Mouse (Mus musculus): ENCODE measurements at regions not wholly inside any gene's neighbourhood (a gene's known extent, or its start where the extent isn't known, plus 50 kb on each side); places are given as distances from the start of the nearest gene placed in this dataset.
A peak's percentile ranks its signal among the peaks of the same experiment; 100 is the strongest.

DNA sequence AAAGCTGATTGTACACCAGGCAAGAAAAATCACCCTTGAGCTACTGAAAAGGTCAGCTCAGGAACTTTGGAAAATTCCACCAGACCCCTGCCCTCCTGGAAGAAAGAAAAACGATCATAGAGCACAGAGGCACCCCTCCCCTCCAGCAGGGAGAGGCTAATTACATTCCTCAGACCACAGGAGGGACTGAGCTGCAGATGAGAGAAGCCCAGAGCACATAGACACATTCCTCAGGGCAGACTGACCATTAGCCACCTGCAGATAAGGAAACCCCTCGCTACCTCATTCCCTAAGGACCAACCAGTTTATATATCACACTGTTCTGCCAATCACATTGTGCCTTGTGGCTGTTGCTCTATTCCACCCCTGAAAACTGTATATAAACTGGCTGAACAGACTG is 230.3 kb downstream of the Parp8 start:
- WGBS: 22% methylated on average over 2 of the region's 2 CpGs
- no peak for ATAC-seq (ENCODE audit: low FRiP score, low TSS enrichment)

DNA sequence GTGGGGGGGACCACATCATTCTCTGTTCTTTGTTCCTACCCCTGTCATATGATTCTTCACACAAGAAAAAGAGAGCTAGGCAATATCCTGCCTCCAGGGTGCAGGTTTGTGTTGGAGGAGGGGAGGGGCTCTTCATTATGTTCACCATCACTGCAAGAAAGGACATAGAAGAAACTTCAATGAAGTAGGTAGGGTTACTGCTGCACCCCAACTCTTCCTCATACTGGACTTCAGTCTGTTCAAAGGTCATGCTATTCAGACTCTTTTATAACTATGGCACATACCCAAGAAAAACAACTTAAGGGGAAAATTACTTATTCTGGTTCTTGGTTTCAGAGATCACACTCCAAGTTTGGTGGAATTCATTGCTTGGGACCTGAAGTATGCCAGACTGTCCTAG is 243.7 kb downstream of the Parp8 start:
- ATAC-seq (ENCODE audit: low FRiP score, low TSS enrichment): no peak
- no peaks in the 10 kb centered on the region for H3K27me3 ChIP-seq (ENCODE audit: control insufficient read depth, insufficient read depth, low read length)
- no peak overlapping the region for H3K27ac ChIP-seq (ENCODE audit: low read depth, low read length)
- H3K4me3 ChIP-seq (ENCODE audit: low read length): no peak overlapping the region
- no peak overlapping the region for H3K4me2 ChIP-seq (replicated peaks; ENCODE audit: low read depth, low read length)
- no peaks in the 10 kb centered on the region for H3K4me1 ChIP-seq (ENCODE audit: control insufficient read depth, insufficient read depth, low read length)
- no peak overlapping the region for H3K9ac ChIP-seq (ENCODE audit: low read depth, low read length)
- H3K9me3 ChIP-seq (ENCODE audit: control insufficient read depth, low read length): no peaks in the 10 kb centered on the region
- no peaks in the 10 kb centered on the region for H3K36me3 ChIP-seq (ENCODE audit: control insufficient read depth, insufficient read depth, low read length)

More for the DNA sequence above, 230.3 kb downstream of the Parp8 start:
- H3K4me2 ChIP-seq (replicated peaks; ENCODE audit: low read depth, low read length): no peak overlapping the region
- no peak overlapping the region for H3K9ac ChIP-seq (ENCODE audit: low read depth, low read length)
- H3K27me3 ChIP-seq (ENCODE audit: control insufficient read depth, insufficient read depth, low read length): no peaks in the 10 kb centered on the region
- H3K4me1 ChIP-seq (ENCODE audit: control insufficient read depth, insufficient read depth, low read length): no peaks in the 10 kb centered on the region
- H3K36me3 ChIP-seq (ENCODE audit: control insufficient read depth, insufficient read depth, low read length): no peaks in the 10 kb centered on the region
- no peak overlapping the region for H3K4me3 ChIP-seq (ENCODE audit: low read length)
- no peaks in the 10 kb centered on the region for H3K9me3 ChIP-seq (ENCODE audit: control insufficient read depth, low read length)
- no peak overlapping the region for H3K27ac ChIP-seq (ENCODE audit: low read depth, low read length)

DNA sequence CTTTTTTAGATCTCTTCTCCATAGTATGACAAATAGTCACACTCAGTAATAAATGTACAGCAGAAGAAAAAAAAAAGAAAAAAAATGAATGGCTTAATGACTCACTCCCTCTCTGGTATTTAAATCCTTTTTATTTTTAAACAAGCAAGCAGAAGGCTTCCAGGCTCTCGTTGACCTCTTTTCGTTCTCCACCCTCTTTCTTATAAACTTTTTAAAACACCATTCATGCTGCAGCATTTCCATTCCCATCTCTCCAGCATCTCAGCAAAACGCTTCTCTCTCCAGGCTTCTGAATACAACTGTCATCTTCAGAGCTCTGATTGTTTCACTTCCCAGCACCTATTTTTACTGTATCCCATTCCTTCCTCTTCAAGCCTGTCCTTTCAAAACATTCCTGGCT is 259.8 kb downstream of the Parp8 start:
- no peaks in the 10 kb centered on the region for H3K4me1 ChIP-seq (ENCODE audit: control insufficient read depth, insufficient read depth, low read length)
- 76% methylated on average over 3 of the region's 3 CpGs for WGBS
- no peaks in the 10 kb centered on the region for H3K9me3 ChIP-seq (ENCODE audit: control insufficient read depth, low read length)
- H3K27me3 ChIP-seq (ENCODE audit: control insufficient read depth, insufficient read depth, low read length): no peaks in the 10 kb centered on the region
- no peak overlapping the region for H3K4me2 ChIP-seq (replicated peaks; ENCODE audit: low read depth, low read length)
- no peak overlapping the region for H3K27ac ChIP-seq (ENCODE audit: low read depth, low read length)
- no peak overlapping the region for H3K4me3 ChIP-seq (ENCODE audit: low read length)
- no peaks in the 10 kb centered on the region for H3K36me3 ChIP-seq (ENCODE audit: control insufficient read depth, insufficient read depth, low read length)
- no peak for ATAC-seq (ENCODE audit: low FRiP score, low TSS enrichment)
- H3K9ac ChIP-seq (ENCODE audit: low read depth, low read length): no peak overlapping the region

DNA sequence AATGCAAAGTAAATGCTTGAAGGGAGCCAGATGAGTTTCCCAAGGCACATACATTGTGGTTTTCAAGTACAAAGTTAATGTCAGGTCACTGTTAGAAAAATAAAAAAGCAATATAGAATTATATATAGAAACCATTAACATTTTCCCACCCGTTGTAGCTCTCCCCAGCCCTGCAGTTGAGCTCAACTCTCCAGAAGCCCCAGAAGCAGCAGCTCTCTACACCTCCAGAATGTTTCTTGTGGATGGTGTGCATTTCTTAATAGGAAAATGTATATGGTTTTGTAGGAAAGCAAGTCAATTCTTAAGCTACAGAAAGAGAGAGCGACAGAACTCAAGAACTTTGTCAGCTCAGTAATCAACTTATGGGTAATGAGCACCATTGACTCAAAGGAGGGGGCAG is 265.4 kb downstream of the Parp8 start:
- WGBS: 87% methylated on average over 2 of the region's 2 CpGs
- no peak overlapping the region for H3K9ac ChIP-seq (ENCODE audit: low read depth, low read length)
- no peaks in the 10 kb centered on the region for H3K9me3 ChIP-seq (ENCODE audit: control insufficient read depth, low read length)
- no peak overlapping the region for H3K27ac ChIP-seq (ENCODE audit: low read depth, low read length)
- ATAC-seq (ENCODE audit: low FRiP score, low TSS enrichment): no peak
- H3K27me3 ChIP-seq (ENCODE audit: control insufficient read depth, insufficient read depth, low read length): no peaks in the 10 kb centered on the region
- no peak overlapping the region for H3K4me2 ChIP-seq (replicated peaks; ENCODE audit: low read depth, low read length)
- no peaks in the 10 kb centered on the region for H3K36me3 ChIP-seq (ENCODE audit: control insufficient read depth, insufficient read depth, low read length)
- no peak overlapping the region for H3K4me3 ChIP-seq (ENCODE audit: low read length)
- no peaks in the 10 kb centered on the region for H3K4me1 ChIP-seq (ENCODE audit: control insufficient read depth, insufficient read depth, low read length)

DNA sequence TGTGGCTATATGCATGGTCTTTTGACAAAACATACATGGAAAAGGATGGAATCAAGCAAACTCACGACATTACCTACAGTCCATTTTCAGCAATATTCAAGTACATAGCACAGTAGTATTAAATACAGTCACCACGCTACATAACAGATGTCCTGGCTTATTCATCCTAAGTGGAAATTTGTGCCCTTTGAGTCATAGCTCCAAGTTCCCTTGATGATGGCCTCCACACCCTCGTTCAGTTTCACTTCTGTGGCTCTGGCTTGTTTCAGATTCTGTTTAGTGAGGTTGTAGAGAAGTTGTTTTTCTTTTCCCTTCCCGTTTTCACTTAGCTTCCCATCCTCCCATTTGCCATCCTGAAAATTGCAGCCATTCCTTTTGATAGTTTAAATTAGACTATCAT is 284.5 kb downstream of the Parp8 start:
- Histone ChIP-seq H3K4me3 (ENCODE audit: low read length) (no peak overlapping the region), H3K4me2 (replicated peaks; ENCODE audit: low read depth, low read length) (no peak overlapping the region), H3K36me3 (ENCODE audit: control insufficient read depth, insufficient read depth, low read length) (no peaks in the 10 kb centered on the region), H3K9me3 (ENCODE audit: control insufficient read depth, low read length) (no peaks in the 10 kb centered on the region), H3K9ac (ENCODE audit: low read depth, low read length) (no peak overlapping the region), H3K27ac (ENCODE audit: low read depth, low read length) (no peak overlapping the region), H3K27me3 (ENCODE audit: control insufficient read depth, insufficient read depth, low read length) (no peaks in the 10 kb centered on the region), H3K4me1 (ENCODE audit: control insufficient read depth, insufficient read depth, low read length) (no peaks in the 10 kb centered on the region)
- ATAC-seq (ENCODE audit: low FRiP score, low TSS enrichment): no peak
- WGBS: 74% methylated on average over 4 of the region's 4 CpGs

DNA sequence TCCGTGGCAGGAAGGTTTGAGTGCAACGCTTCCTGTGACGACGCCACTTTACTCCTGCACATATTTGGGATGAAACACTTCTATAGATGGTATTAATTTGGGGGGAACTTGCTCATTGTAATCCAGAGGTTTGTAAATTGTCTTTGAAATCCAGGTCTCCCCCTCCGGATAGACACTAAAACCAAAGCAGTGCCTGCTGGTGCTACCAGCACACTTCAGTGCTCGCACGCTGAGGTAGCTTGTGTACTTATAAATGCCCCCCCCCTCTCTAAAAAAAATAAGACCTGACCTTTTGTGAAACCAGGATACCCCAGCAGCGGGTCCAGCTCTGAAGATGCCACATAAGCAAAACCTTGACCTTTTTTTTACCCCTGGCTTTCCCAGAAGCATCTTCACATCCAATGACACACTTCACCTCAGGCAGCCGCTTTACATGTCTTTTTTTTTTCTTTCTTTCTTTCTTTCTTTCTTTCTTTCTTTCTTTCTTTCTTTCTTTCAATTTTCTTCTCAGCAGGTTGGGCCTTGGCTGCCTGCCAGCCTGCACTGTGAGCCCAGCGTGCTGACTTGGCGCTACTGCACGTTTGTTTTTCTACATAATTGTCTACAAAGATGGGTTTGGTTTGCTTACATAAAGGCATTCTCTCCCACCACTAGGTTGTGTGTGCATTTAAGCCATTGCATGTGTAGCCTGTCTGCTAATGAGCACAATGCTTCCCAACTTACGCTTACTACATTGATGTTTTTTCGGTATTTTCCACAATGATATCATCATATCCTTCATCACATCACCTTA is 301.8 kb downstream of the Parp8 start:
- H3K9ac ChIP-seq (ENCODE audit: low read depth, low read length): no peak overlapping the region
- H3K4me1 ChIP-seq (ENCODE audit: control insufficient read depth, insufficient read depth, low read length): no peaks in the 10 kb centered on the region
- no peaks in the 10 kb centered on the region for H3K27me3 ChIP-seq (ENCODE audit: control insufficient read depth, insufficient read depth, low read length)
- H3K9me3 ChIP-seq (ENCODE audit: control insufficient read depth, low read length): no peaks in the 10 kb centered on the region
- no peak for ATAC-seq (ENCODE audit: low FRiP score, low TSS enrichment)
- WGBS: 71% methylated on average over 14 of the region's 14 CpGs
- no peak overlapping the region for H3K4me2 ChIP-seq (replicated peaks; ENCODE audit: low read depth, low read length)
- no peaks in the 10 kb centered on the region for H3K36me3 ChIP-seq (ENCODE audit: control insufficient read depth, insufficient read depth, low read length)
- H3K27ac ChIP-seq (ENCODE audit: low read depth, low read length): no peak overlapping the region
- H3K4me3 ChIP-seq (ENCODE audit: low read length): no peak overlapping the region

DNA sequence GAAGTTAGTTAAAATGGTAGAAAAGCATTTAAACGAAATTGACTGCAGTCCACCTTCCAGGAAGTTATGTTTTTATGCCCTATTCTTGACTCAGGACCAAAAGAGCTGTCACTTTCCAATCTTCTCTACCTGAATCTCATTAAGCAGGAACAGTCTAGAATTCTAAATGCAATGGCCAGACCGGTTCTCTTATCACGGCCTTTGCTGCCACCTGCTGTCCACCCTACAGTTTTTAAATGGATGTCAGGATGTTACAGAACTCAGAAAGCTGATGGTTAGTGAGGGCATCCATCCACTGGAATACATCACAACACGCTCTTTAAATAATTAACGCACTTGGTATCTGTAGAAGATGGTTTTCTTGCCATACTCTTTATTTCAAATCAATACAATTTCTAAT is 310.5 kb downstream of the Parp8 start:
- no peaks in the 10 kb centered on the region for H3K4me1 ChIP-seq (ENCODE audit: control insufficient read depth, insufficient read depth, low read length)
- no peak overlapping the region for H3K27ac ChIP-seq (ENCODE audit: low read depth, low read length)
- no peak overlapping the region for H3K4me3 ChIP-seq (ENCODE audit: low read length)
- H3K9ac ChIP-seq (ENCODE audit: low read depth, low read length): no peak overlapping the region
- no peaks in the 10 kb centered on the region for H3K9me3 ChIP-seq (ENCODE audit: control insufficient read depth, low read length)
- peaks cover 39% of the 10 kb centered on the region for H3K27me3 ChIP-seq (ENCODE audit: control insufficient read depth, insufficient read depth, low read length)
- 14% methylated on average over 5 of the region's 5 CpGs for WGBS
- H3K4me2 ChIP-seq (replicated peaks; ENCODE audit: low read depth, low read length): no peak overlapping the region
- ATAC-seq (ENCODE audit: low FRiP score, low TSS enrichment): no peak
- no peaks in the 10 kb centered on the region for H3K36me3 ChIP-seq (ENCODE audit: control insufficient read depth, insufficient read depth, low read length)

DNA sequence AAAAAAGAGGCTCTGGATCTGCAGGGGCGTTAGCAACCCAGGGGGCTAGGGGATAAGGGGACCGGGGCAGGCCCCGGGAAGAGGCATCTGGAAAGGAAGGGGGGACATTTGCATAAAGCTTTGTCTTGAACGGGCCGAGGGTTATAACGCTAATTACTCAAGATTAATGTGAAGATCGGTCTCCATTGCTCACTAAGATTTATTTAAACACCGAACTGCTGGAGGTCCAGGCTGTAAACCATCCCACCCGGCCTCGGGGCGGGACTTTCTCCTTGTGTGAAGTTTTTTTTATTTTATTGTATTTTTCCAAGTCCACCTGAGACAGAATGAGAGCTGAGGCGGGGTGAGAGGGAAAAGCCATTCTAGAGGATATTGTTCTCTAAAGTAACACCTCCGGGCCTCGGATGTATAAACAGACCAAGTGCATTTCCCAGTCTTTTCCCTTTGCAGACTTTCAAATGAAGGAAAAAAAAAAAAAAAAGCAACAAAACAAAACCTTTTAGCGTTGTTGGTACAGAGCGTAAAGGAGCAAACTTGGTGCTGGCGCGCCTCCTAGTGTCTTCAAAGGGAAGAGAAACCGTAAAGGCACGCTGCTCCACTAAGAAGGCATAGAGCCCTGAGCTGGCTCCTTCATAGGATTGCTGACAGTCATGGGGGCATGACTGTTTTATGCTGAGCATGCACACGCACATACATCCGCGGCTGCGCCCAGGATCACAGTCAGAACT is 313.3 kb downstream of the Parp8 start:
- under 1% methylated on average over 24 of the region's 24 CpGs for WGBS
- H3K4me2 ChIP-seq (replicated peaks; ENCODE audit: low read depth, low read length): peak overlapping the region; percentile 42
- H3K4me1 ChIP-seq (ENCODE audit: control insufficient read depth, insufficient read depth, low read length): no peaks in the 10 kb centered on the region
- H3K36me3 ChIP-seq (ENCODE audit: control insufficient read depth, insufficient read depth, low read length): no peaks in the 10 kb centered on the region
- H3K27ac ChIP-seq (ENCODE audit: low read depth, low read length): no peak overlapping the region
- ATAC-seq (ENCODE audit: low FRiP score, low TSS enrichment): peak; percentile 86
- H3K27me3 ChIP-seq (ENCODE audit: control insufficient read depth, insufficient read depth, low read length): peaks cover 64% of the 10 kb centered on the region
- H3K9me3 ChIP-seq (ENCODE audit: control insufficient read depth, low read length): no peaks in the 10 kb centered on the region
- H3K9ac ChIP-seq (ENCODE audit: low read depth, low read length): no peak overlapping the region
- peak overlapping the region; percentile 19 for H3K4me3 ChIP-seq (ENCODE audit: low read length)

DNA sequence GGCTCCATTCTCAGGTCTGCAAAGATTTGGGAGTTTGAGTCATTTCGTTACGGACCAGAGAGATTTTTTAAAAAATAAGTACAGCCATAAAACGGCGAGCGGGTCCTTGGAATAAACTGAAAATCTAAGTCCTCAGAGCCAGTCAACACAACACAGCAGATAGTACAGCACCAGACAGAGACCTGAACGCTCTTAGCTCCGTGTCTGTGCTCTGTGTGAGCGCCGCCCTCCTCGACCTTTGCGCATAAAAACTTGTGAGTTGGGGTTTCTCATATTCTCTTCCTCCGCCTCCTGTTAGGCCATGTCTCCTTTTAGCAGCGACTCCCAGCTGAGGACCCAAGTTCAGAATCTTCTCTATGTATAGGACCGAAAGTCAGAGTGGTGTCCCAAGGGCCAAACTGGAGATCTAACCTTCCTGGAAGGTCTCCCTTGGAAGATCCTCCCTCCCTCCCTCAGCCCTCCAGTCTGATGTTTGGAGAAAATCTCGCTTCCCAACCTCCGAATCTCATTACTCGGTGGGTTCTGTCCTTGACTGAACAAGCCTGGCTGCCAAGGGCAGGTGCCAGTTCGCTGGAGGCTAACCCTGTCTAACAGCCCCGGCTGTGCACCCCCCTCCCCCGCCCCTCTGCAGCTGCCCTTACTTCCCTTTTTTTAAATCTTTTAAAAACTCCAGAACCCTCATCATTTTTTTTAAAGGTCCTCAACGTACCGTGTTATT is 314.0 kb downstream of the Parp8 start:
- peak; percentile 30; the same call in 1 of the 2 replicates for ATAC-seq (ENCODE audit: low FRiP score, low TSS enrichment)
- peaks cover 66% of the 10 kb centered on the region for H3K27me3 ChIP-seq (ENCODE audit: control insufficient read depth, insufficient read depth, low read length)
- H3K4me3 ChIP-seq (ENCODE audit: low read length): peak overlapping the region; percentile 19
- no peaks in the 10 kb centered on the region for H3K36me3 ChIP-seq (ENCODE audit: control insufficient read depth, insufficient read depth, low read length)
- H3K27ac ChIP-seq (ENCODE audit: low read depth, low read length): no peak overlapping the region
- WGBS: 1% methylated on average over 22 of the region's 22 CpGs
- no peaks in the 10 kb centered on the region for H3K9me3 ChIP-seq (ENCODE audit: control insufficient read depth, low read length)
- H3K9ac ChIP-seq (ENCODE audit: low read depth, low read length): no peak overlapping the region
- H3K4me1 ChIP-seq (ENCODE audit: control insufficient read depth, insufficient read depth, low read length): no peaks in the 10 kb centered on the region
- H3K4me2 ChIP-seq (replicated peaks; ENCODE audit: low read depth, low read length): peak overlapping the region; percentile 42

All from kidney, embryonic 14.5 days (tissue).